Mouse (Mus musculus) hindbrain, embryonic 15.5 days (tissue): ENCODE measurements around the gene Hist1h4j. TPM values are rescaled to one million over a fixed set of nuclear protein-coding genes. Genes with fewer than 3 reads are reported as not detected.
"Not testable (repeated sequence)": the region's sequence is repeated elsewhere in the genome, so short reads cannot be mapped to it uniquely, and the experiment has no call there.

Experiments
- ATAC-seq: fragments of 200-750 bp; cut with Nextera tagmentation; 2 replicates; pipeline ENCODE4 v1.8.0; 2017; ENCODE audit warnings: low read depth, moderate number of reproducible peaks, moderate TSS enrichment; ENCODE audit not compliant: low FRiP score
- H3K27ac ChIP-seq: fragments of 300-500 bp; sonication (generic); replicated peaks from 2 replicates; pipeline ENCODE4 v1.5.1; 2015; ENCODE audit warnings: mild to moderate bottlenecking, inconsistent platforms
- H3K27me3 ChIP-seq: fragments of 300-500 bp; sonication (generic); 2 replicates; pipeline ENCODE4 v1.6.1; 2015; ENCODE audit warnings: control low read depth, inconsistent platforms
- H3K36me3 ChIP-seq: fragments of 300-500 bp; sonication (generic); 2 replicates; pipeline ENCODE4 v1.6.1; 2015; ENCODE audit warnings: control low read depth, inconsistent platforms
- H3K4me1 ChIP-seq: fragments of 300-500 bp; sonication (generic); replicated peaks from 2 replicates; pipeline ENCODE4 v1.6.1; 2015; ENCODE audit warnings: control low read depth, inconsistent platforms
- H3K4me2 ChIP-seq: fragments of 300-500 bp; sonication (generic); 2 replicates; pipeline ENCODE4 v1.6.1; 2015; ENCODE audit warnings: moderate library complexity, mild to moderate bottlenecking, inconsistent platforms
- H3K4me3 ChIP-seq: fragments of 300-500 bp; sonication (generic); 2 replicates; pipeline ENCODE4 v1.5.1; 2015; ENCODE audit warnings: mild to moderate bottlenecking, inconsistent platforms
- H3K9ac ChIP-seq: fragments of 300-500 bp; sonication (generic); 2 replicates; pipeline ENCODE4 v1.6.1; 2015; ENCODE audit warnings: inconsistent platforms
- H3K9me3 ChIP-seq: fragments of 300-500 bp; sonication (generic); 2 replicates; pipeline ENCODE4 v1.6.1; 2016; ENCODE audit warnings: control low read depth, inconsistent platforms
- whole genome bisulfite sequencing: fragments of 180-500 bp; shearing (Covaris S2); methylation state at CpG from one replicate; pipeline ENCODE4 v1.1.7; 2015; 5-methylcytosine and 5-hydroxymethylcytosine counted together
- polyA plus RNA-seq: library from polyadenylated mRNA; unstranded; fragments of >200 nt; fragmentation: Nextera tagmentation; extraction: Ambion mirVana; gene quantifications from 2 replicates; pipeline ENCODE4 v1.2.1, GENCODE M21; 2015

The Hist1h4j gene
- 0.77 TPM in 1 of 2 replicates, not detected in the other for polyA plus RNA-seq

DNA sequence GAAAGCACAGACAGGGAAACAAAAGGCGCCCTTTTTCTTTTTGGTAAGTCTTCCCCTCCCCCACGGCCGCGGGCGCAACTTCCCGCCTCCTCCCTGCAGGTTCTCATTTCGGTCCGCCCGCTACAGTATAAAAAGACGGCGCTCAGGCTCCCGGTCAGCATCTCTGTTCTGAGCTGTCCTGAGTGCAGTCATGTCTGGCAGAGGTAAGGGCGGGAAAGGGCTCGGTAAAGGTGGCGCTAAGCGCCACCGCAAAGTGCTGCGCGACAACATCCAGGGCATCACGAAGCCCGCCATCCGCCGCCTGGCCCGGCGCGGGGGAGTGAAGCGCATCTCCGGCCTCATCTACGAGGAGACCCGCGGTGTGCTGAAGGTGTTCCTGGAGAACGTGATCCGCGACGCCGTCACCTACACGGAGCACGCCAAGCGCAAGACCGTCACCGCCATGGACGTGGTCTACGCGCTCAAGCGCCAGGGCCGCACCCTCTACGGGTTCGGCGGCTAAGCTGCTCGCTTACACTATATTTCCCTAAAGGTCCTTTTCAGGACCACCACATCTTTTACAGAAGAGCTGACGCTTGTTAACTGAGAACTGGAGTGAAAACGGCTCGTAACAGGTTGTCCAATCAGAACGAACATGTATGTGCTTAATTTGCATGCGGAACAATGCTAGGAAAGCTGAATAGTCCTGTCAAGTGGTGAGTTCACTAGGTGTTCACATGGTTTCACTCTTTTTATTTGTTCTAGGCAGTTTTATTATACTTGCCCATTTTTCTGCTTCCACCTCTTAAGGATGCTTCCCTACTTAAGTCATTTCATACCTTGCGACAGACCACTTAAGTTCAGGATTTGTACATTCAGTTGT lies at the start of gene Hist1h4j:
Gene Hist1h4j, plus strand, starts transcription at position 159 of the 862 bp plus-strand sequence.
- not testable (repeated sequence) for H3K36me3 ChIP-seq, H3K27me3 ChIP-seq, H3K9me3 ChIP-seq
- WGBS: under 1% methylated on average over 52 of the region's 56 CpGs
- Histone ChIP-seq H3K4me3 (peak within 1 kb of the TSS; percentile 56), H3K9ac (peak within 1 kb of the TSS; percentile 54), H3K4me1 (peaks cover 19% of the 10 kb centered on the region), H3K27ac (peak within 1 kb of the TSS; percentile 96), H3K4me2 (peak within 1 kb of the TSS; percentile 73)
- peak; percentile 91 for ATAC-seq

DNA sequence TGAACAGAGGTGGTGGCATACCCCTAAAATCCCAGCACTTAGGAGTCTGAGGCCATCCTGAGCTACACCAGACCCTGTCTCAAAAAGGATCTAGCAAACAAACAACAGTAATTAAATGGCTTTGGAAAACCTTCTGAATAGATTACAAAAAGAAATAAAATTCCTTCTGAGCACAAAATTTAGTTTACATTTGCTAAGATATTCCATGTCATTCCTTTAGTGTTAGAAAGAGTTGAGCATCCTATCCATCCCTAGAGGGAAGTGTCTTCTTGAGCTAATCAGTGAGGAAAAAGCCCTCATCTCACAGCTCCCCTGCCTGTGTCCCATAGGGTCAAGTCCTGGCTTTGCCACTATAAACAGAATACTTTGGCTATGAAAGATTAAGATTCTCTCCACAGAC lies 37.1 kb upstream of the Hist1h4j start, which contains the start of gene Olfr1359:
Gene Olfr1359, plus strand, starts transcription at position 301 of the 400 bp plus-strand sequence.
- Histone ChIP-seq H3K4me1 (no peaks in the 10 kb centered on the region), H3K27me3 (no peaks in the 10 kb centered on the region), H3K9me3 (no peaks in the 10 kb centered on the region), H3K27ac (no peak within 1 kb of the TSS), H3K9ac (no peak within 1 kb of the TSS), H3K36me3 (no peaks in the 10 kb centered on the region), H3K4me3 (no peak within 1 kb of the TSS), H3K4me2 (no peak within 1 kb of the TSS)
- ATAC-seq: no peak

DNA sequence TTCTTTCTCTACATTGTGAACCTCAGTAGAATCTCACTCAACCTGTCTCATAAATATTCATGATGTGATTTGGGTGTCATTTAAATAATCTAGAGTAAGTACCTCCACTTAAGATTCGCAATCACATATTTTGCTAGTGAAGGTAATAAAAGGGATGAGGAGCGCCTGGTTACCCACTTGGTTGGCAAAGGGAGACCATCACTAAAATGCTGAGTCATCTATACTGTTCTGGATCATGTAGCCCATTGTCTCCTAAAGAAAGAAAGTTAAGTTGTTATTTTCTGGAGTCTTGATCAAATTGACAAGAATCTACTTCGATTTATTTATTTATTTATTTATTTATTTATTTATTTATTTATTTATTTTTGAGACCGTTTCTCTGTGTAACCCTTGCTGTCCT lies 28.2 kb upstream of the Hist1h4j start:
- H3K4me3 ChIP-seq: no peak overlapping the region
- no peaks in the 10 kb centered on the region for H3K27me3 ChIP-seq
- WGBS: 75% methylated on average over 4 of the region's 4 CpGs
- no peak overlapping the region for H3K27ac ChIP-seq
- H3K4me2 ChIP-seq: no peak overlapping the region
- no peak overlapping the region for H3K9ac ChIP-seq
- peaks cover 8% of the 10 kb centered on the region for H3K4me1 ChIP-seq
- H3K36me3 ChIP-seq: no peaks in the 10 kb centered on the region
- ATAC-seq: no peak
- H3K9me3 ChIP-seq: no peaks in the 10 kb centered on the region

DNA sequence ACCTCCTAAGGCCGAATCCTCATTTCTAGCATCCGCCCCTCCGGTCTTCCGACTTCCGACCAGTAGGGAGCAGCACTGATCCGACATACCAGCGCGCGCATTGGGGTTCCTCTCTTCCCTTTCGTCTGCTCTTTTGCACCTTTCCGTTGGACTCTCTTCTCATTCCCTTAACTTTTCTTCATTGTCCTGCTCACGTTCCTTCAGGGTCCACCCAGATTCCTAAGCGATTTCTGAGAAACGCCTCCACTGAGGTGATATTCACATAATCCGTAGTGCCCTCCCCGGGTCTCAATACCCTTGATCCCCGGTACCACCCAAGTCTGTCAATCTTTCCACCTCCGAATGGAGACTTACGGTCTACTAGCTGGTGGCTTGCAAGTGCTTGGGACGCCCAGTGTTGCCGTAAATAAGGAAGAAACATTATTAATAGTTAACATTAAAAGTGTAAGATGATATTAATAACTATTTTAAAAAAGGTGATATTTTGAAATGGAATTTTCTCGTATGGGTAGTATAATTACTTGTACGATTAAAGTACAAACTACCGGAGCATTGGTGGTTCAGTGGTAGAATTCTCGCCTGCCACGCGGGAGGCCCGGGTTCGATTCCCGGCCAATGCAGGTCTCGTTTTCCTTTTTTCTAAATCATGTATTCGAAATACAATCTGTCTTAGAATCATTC lies 24.7 kb upstream of the Hist1h4j start:
- H3K4me3 ChIP-seq: peak overlapping the region; percentile 79
- H3K4me1 ChIP-seq: peaks cover 14% of the 10 kb centered on the region
- H3K36me3 ChIP-seq: no peaks in the 10 kb centered on the region
- WGBS: under 1% methylated on average over 32 of the region's 32 CpGs
- no peaks in the 10 kb centered on the region for H3K9me3 ChIP-seq
- H3K4me2 ChIP-seq: peak overlapping the region; percentile 91
- peak overlapping the region; percentile 90 for H3K27ac ChIP-seq
- peak; percentile 84 for ATAC-seq
- no peaks in the 10 kb centered on the region for H3K27me3 ChIP-seq
- H3K9ac ChIP-seq: peak overlapping the region; percentile 68

GRCm38 (mm10) chr13:21710821-21711525 lies 23.9 kb upstream of the Hist1h4j start:
- Histone ChIP-seq H3K36me3 (no peaks in the 10 kb centered on the region), H3K27ac (peak overlapping the region; percentile 62), H3K4me3 (peak overlapping the region; percentile 79), H3K9ac (peak overlapping the region; percentile 51), H3K9me3 (no peaks in the 10 kb centered on the region), H3K4me1 (peaks cover 19% of the 10 kb centered on the region), H3K4me2 (peak overlapping the region; percentile 91), H3K27me3 (no peaks in the 10 kb centered on the region)
- ATAC-seq: peak; percentile 87
- WGBS: under 1% methylated on average over 22 of the region's 22 CpGs

- Histone ChIP-seq H3K4me3 (peak overlapping the region; percentile 79), H3K4me1 (peaks cover 20% of the 10 kb centered on the region), H3K9ac (peak overlapping the region; percentile 51; the same call in 1 of the 2 replicates)
Observed at GRCm38 (mm10) chr13:21711698-21712097, 23.2 kb upstream of the Hist1h4j start.

DNA sequence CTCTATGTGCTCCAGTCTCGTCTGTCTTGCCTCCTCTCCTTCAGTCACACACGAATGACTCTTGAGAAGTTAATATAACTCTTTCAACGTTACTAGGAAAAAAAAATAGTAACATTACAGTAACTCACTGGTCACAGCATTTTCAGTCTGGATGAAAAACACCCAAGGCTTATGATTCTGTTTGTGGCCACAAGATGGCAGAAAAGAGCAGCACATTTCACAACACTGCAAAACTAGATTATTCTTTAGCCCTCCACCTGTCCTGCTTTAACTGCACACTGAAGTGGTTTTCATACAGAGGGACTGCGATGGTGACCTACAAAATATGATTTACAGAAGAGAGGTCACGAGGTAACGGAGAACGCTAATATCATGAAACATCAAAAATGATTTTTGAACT lies 20.1 kb upstream of the Hist1h4j start:
- H3K27me3 ChIP-seq: no peaks in the 10 kb centered on the region
- ATAC-seq: no peak
- peak overlapping the region; percentile 77 for H3K4me2 ChIP-seq
- under 1% methylated on average over 7 of the region's 7 CpGs for WGBS
- peak overlapping the region; percentile 44 for H3K4me3 ChIP-seq
- H3K4me1 ChIP-seq: peaks cover 36% of the 10 kb centered on the region
- H3K27ac ChIP-seq: peak overlapping the region; percentile 92; the same call in 1 of the 2 replicates
- H3K9me3 ChIP-seq: no peaks in the 10 kb centered on the region
- H3K36me3 ChIP-seq: no peaks in the 10 kb centered on the region
- peak overlapping the region; percentile 42; the same call in 1 of the 2 replicates for H3K9ac ChIP-seq

More at GRCm38 (mm10) chr13:21711698-21712097, 23.2 kb upstream of the Hist1h4j start:
- Histone ChIP-seq H3K27ac (no peak overlapping the region), H3K9me3 (no peaks in the 10 kb centered on the region), H3K36me3 (no peaks in the 10 kb centered on the region), H3K4me2 (peak overlapping the region; percentile 91), H3K27me3 (no peaks in the 10 kb centered on the region)
- WGBS: 33% methylated on average over 4 of the region's 4 CpGs
- ATAC-seq: no peak

- no peaks in the 10 kb centered on the region for H3K36me3 ChIP-seq
- peak overlapping the region; percentile 92 for H3K27ac ChIP-seq
- H3K4me2 ChIP-seq: peak overlapping the region; percentile 77
- no peaks in the 10 kb centered on the region for H3K9me3 ChIP-seq
- H3K9ac ChIP-seq: peak overlapping the region; percentile 42
- H3K27me3 ChIP-seq: no peaks in the 10 kb centered on the region
- peak overlapping the region; percentile 44 for H3K4me3 ChIP-seq
- WGBS: under 1% methylated on average over 22 of the region's 22 CpGs
- H3K4me1 ChIP-seq: peaks cover 36% of the 10 kb centered on the region
- no peak for ATAC-seq
Observed at GRCm38 (mm10) chr13:21715131-21715863, 19.6 kb upstream of the Hist1h4j start.

DNA sequence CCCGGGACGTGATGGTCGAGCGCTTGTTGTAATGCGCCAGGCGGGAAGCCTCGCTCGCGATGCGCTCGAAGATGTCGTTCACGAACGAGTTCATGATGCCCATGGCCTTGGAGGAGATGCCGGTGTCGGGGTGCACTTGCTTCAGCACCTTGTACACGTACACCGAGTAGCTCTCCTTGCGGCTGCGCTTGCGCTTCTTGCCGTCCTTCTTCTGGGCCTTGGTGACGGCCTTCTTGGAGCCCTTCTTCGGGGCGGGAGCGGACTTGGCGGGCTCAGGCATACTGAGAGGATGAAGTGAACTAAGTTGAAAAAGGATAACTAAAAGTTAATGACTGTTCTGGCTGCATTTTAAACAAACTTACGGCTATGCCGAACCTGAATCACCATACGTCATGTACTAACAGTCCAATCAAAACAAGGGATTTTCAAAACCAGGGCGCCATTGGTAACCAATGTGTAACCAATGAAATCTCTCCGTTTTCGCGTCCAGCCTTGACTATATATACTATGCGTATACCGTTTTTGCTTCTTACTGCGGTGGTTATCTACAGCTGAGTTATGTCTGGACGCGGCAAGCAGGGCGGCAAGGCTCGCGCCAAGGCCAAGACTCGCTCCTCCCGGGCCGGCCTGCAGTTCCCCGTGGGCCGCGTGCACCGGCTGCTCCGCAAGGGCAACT lies 18.9 kb upstream of the Hist1h4j start, which contains the start of the genes Hist1h2bl and Hist1h2ai:
Gene Hist1h2bl, minus strand, starts transcription at position 280 of the 676 bp plus-strand sequence.
Gene Hist1h2ai, plus strand, starts transcription at position 559 of the 676 bp plus-strand sequence.
- H3K9me3 ChIP-seq: not testable (repeated sequence)
- peak within 1 kb of the TSS; percentile 44 for H3K4me3 ChIP-seq
- under 1% methylated on average over 34 of the region's 50 CpGs for WGBS

DNA sequence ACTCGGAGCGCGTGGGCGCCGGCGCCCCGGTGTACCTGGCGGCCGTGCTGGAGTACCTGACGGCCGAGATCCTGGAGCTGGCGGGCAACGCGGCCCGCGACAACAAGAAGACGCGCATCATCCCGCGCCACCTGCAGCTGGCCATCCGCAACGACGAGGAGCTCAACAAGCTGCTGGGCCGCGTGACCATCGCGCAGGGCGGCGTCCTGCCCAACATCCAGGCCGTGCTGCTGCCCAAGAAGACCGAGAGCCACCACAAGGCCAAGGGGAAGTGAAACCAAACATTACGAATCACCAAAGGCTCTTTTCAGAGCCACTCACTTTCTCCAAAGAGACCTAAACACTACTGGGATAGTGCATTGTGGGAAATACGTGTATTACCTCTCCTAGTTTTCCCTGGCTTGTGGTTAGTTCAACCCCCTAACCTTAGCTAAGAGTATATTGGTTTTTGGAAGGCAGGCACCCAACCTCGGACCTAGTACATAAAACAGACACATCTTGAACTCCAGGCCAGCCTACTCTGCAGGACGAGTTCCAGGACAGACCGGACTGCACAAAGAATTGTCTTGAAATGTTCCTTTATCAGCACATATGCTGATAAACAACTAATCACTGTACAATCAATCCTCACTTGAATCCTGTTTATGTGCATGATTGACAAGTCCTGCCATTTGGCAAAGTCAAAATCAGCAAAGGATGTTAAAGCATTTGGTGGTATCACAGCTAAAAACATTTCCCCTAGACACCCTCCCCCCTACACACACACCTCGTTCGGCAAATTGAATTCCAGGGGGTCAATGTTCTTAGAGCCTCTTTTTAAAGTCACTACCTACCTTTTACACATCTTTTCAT lies 18.1 kb upstream of the Hist1h4j start:
- H3K36me3 ChIP-seq, ATAC-seq, H3K9me3 ChIP-seq, H3K27me3 ChIP-seq: not testable (repeated sequence)
- Histone ChIP-seq H3K4me3 (peak overlapping the region; percentile 44), H3K4me2 (peak overlapping the region; percentile 77), H3K9ac (peak overlapping the region; percentile 59), H3K27ac (peak overlapping the region; percentile 92), H3K4me1 (peaks cover 35% of the 10 kb centered on the region)
- WGBS: 2% methylated on average over 11 of the region's 38 CpGs

More for the DNA sequence above, 18.9 kb upstream of the Hist1h4j start, which contains the start of the genes Hist1h2bl and Hist1h2ai:
- Histone ChIP-seq H3K9ac (peak within 1 kb of the TSS; percentile 59), H3K27ac (peak within 1 kb of the TSS; percentile 92), H3K4me1 (peaks cover 39% of the 10 kb centered on the region), H3K4me2 (peak within 1 kb of the TSS; percentile 77)
- H3K27me3 ChIP-seq, H3K36me3 ChIP-seq: not testable (repeated sequence)
- ATAC-seq: peak; percentile 96
